Mouse (Mus musculus): ENCODE results near the gene Tmem229b.

DNA sequence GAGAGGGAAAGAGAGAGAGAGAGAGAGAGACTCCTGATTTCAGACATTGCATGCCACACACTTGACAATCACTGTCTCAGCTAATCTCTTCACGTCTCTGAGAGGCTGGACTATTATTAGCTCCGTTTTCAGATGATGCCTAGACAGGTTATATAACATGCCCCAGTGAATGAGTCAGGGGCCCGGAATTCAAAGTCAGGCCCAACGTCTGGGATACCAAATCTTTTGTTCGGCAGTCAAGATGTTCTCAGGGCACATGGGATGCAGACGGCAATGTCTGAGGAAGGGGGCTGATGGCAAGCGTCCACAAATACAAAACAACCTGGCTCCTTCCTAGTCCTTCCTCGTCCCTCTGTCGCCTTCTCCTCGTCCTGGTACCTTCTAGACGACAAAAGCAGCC is 55.4 kb downstream of the Tmem229b start:
- TF ChIP-seq MAX (IDR thresholded peaks at IDR 0.05; ENCODE audit: low read depth): no peak
- no peak for TF ChIP-seq POLR2AphosphoS2 (IDR thresholded peaks at IDR 0.05; ENCODE audit: insufficient read length, low read depth)
- no peak for TF ChIP-seq TCF12 (IDR thresholded peaks at IDR 0.05; ENCODE audit: insufficient read depth, poor library complexity, severe bottlenecking)
- no peak for TF ChIP-seq POLR2A (IDR thresholded peaks at IDR 0.05; ENCODE audit: insufficient read length, low read depth)
- no peak for TF ChIP-seq USF1 (IDR thresholded peaks at IDR 0.05; ENCODE audit: low read depth)
- no peak for TF ChIP-seq E2F4 (IDR thresholded peaks at IDR 0.05; ENCODE audit: insufficient read depth)
- TF ChIP-seq SRF (IDR thresholded peaks at IDR 0.05; ENCODE audit: control insufficient read depth, insufficient read length, low read depth): no peak
